Mouse (Mus musculus) embryonic facial prominence, embryonic 10.5 days (tissue): ENCODE measurements around the gene Olfr1472. TPM values are rescaled to one million over a fixed set of nuclear protein-coding genes. Genes with fewer than 3 reads are reported as not detected.
"Not testable (repeated sequence)": the region's sequence is repeated elsewhere in the genome, so short reads cannot be mapped to it uniquely, and the experiment has no call there.

ENCODE experiments used
- DNase-seq: peaks from one replicate; pipeline ENCODE4 v3.0.0-alpha.2; 2017; ENCODE audit warnings: low spot score
- H3K27ac ChIP-seq: fragments of 300-500 bp; sonication (generic); replicated peaks from 2 replicates; pipeline ENCODE4 v1.5.1; 2016; ENCODE audit warnings: mild to moderate bottlenecking
- H3K27me3 ChIP-seq: fragments of 300-500 bp; sonication (generic); replicated peaks from 2 replicates; pipeline ENCODE4 v1.6.1; 2016; ENCODE audit warnings: low read depth, mild to moderate bottlenecking; ENCODE audit not compliant: poor library complexity, severe bottlenecking
- H3K36me3 ChIP-seq: fragments of 300-500 bp; sonication (generic); replicated peaks from 2 replicates; pipeline ENCODE4 v1.6.1; 2016; ENCODE audit warnings: mild to moderate bottlenecking, moderate library complexity
- H3K4me1 ChIP-seq: fragments of 300-500 bp; sonication (generic); 2 replicates; pipeline ENCODE4 v1.6.1; 2016
- H3K4me3 ChIP-seq: fragments of 300-500 bp; sonication (generic); 2 replicates; pipeline ENCODE4 v1.5.1; 2016; ENCODE audit warnings: mild to moderate bottlenecking, moderate library complexity
- H3K9me3 ChIP-seq: fragments of 300-500 bp; sonication (generic); 2 replicates; pipeline ENCODE4 v1.6.1; 2016; ENCODE audit warnings: mild to moderate bottlenecking
- WGBS: fragments of 180-500 bp; shearing (Covaris S2); methylation state at CpG from one replicate; pipeline ENCODE4 v1.1.7; 2016; 5-methylcytosine and 5-hydroxymethylcytosine counted together
- polyA plus RNA-seq: library from polyadenylated mRNA; unstranded; fragments of >200 nt; fragmentation: Nextera tagmentation; extraction: Ambion mirVana; gene quantifications from 2 replicates; pipeline ENCODE4 v1.2.1, GENCODE M21; 2016

Olfr1472 gene
- not detected in 2 replicates for polyA plus RNA-seq

DNA sequence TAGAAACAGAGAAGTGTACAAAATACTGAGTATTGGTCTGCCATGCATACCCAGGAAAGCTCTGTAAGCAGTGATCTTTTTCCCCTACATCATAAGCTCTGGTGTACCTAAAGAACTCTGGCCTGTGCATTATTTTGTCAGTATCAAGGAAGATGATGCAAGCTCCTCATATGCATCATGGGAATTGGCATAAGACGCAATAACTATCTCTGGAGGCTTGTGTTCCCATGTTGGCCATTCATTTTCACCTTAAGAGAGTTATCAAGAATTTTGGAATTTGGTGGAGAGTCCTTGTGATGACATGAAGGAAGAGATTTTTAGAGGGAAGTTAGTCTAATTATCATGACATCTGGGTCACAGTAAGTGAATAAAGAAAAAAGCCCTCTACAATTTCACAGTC lies at the start of gene Olfr1472:
TSS of gene Olfr1472 (minus strand) at position 101 of the 400 bp plus-strand sequence.
- H3K4me1 ChIP-seq = no peaks in the 10 kb centered on the region
- no peaks in the 10 kb centered on the region for H3K36me3 ChIP-seq
- peaks cover 23% of the 10 kb centered on the region; the same call in 1 of the 2 replicates for H3K9me3 ChIP-seq
- H3K4me3 ChIP-seq = no peak within 1 kb of the TSS
- no peaks in the 10 kb centered on the region for H3K27me3 ChIP-seq
- H3K27ac ChIP-seq = no peak within 1 kb of the TSS
- WGBS = 92% methylated on average over 1 of the region's 1 CpGs
- DNase-seq = no peak

DNA sequence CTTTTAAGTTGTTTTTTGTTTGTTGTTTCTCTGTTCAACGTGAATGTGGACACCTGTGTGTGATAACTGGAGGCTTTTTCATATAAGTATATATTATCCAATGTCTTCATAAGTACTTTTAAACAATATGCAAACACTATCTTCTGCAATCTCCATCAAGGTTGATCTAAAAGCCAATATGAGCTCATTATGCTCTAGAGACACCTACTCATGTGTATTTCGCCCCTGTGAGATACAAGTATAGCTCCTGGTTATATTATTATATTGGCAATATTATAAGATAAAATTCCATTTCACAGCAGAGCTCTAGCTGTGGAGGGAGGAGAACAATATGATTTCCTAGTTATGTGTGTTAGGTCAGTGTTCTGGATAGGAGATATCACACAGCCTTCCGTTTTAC lies 44.4 kb upstream of the Olfr1472 start, which contains the start of gene Olfr1477:
TSS of gene Olfr1477 (plus strand) at position 301 of the 400 bp plus-strand sequence.
- Histone ChIP-seq H3K27me3 (no peaks in the 10 kb centered on the region), H3K4me3 (no peak within 1 kb of the TSS), H3K27ac (no peak within 1 kb of the TSS), H3K9me3 (peaks cover 21% of the 10 kb centered on the region), H3K4me1 (no peaks in the 10 kb centered on the region), H3K36me3 (no peaks in the 10 kb centered on the region)
- no peak for DNase-seq
- 78% methylated on average over 3 of the region's 3 CpGs for WGBS

DNA sequence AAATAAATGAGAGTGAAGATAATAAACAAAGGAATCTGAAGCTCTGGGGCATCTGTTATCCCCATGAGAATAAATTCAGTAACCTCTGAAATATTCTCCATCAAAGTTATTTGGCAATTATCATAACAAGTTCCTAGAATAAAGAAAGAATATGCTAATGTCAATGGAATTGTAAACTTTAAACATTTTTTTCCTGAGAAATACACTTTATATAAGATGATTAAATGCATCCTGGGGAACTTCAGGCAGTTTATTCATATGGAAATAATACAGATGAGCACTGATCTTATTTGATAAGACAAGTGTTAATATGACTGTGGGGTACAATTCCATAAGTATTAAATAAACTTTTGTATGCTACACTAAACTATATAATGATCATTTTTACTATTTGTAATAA lies 24.2 kb upstream of the Olfr1472 start, which contains the start of gene Olfr1475:
TSS of gene Olfr1475 (minus strand) at position 101 of the 400 bp plus-strand sequence.
- Histone ChIP-seq H3K4me1 (no peaks in the 10 kb centered on the region), H3K4me3 (no peak within 1 kb of the TSS), H3K36me3 (no peaks in the 10 kb centered on the region), H3K27ac (no peak within 1 kb of the TSS), H3K9me3 (no peaks in the 10 kb centered on the region), H3K27me3 (no peaks in the 10 kb centered on the region)
- no peak for DNase-seq

DNA sequence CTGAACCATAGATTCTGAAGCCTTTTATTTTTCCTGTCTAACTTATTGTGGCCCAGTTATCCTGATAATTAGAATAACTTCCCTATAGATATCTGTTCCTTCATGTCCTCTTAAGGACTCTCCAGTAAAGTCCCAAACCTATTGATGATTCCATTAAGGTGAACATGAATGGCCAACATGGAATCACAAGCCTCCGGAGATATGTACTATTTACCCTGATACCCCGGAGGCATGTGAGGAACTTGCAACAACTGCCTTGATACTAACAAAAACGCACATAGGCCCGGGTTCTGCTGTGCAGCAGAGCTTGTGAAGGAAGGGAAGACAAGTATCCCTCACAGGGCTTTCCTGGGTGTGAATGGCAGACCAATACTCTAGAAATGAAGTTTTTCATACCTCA lies 13.4 kb upstream of the Olfr1472 start, which contains the start of gene Olfr1474:
TSS of gene Olfr1474 (plus strand) at position 301 of the 400 bp plus-strand sequence.
- not testable (repeated sequence) for H3K4me1 ChIP-seq, H3K9me3 ChIP-seq, H3K36me3 ChIP-seq, H3K4me3 ChIP-seq, H3K27ac ChIP-seq, DNase-seq, H3K27me3 ChIP-seq
- WGBS = 80% methylated on average over 4 of the region's 4 CpGs

DNA sequence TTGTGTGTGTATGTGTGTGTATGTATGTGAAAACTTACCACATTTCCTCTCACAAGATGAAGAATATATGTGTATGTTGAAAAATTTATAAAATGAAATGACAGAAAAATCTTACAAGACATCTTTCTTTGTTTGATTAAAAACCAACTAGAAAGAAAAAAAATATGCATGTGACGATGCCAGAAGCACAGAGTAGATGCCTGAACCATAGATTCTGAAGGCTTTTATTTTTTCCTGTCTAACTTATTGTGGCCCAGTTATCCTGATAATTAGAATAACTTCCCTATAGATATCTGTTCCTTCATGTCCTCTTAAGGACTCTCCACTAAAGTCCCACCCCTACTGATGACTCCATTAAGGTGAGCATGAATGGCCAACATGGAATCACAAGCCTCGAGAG lies 12.8 kb downstream of the Olfr1472 start, which contains the start of gene Olfr1471:
TSS of gene Olfr1471 (plus strand) at position 301 of the 400 bp plus-strand sequence.
- H3K36me3 ChIP-seq, H3K27me3 ChIP-seq, H3K4me3 ChIP-seq, DNase-seq, H3K4me1 ChIP-seq, H3K27ac ChIP-seq: not testable (repeated sequence)
- WGBS = 78% methylated on average over 2 of the region's 2 CpGs
- H3K9me3 ChIP-seq = peaks cover 14% of the 10 kb centered on the region; the same call in 1 of the 2 replicates

DNA sequence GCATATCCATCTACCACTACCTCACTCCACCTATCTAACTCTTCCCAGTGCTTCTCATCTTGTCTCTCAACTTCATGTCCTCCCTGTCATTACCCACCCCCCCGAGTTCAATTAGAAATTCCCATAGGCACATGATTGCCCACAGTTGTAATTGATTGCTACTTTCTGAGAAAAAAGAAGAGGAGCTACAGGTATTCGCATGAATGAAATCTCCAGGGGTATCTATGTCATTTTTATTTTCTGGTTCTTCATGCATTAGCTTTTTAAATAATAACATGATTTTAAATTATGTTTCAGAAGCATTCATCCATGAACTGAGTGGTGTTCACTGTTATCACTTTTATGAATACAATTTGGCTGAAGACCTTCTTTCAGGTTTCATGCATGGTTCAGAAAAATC lies 48.3 kb downstream of the Olfr1472 start, which contains the start of gene Olfr1469:
TSS of gene Olfr1469 (plus strand) at position 301 of the 400 bp plus-strand sequence.
- 76% methylated on average over 2 of the region's 2 CpGs for WGBS
- no peak within 1 kb of the TSS for H3K27ac ChIP-seq

More for the DNA sequence above, 48.3 kb downstream of the Olfr1472 start, which contains the start of gene Olfr1469:
- no peaks in the 10 kb centered on the region for H3K36me3 ChIP-seq
- H3K4me3 ChIP-seq = no peak within 1 kb of the TSS
- peaks cover 27% of the 10 kb centered on the region for H3K9me3 ChIP-seq
- no peak for DNase-seq
- no peaks in the 10 kb centered on the region for H3K27me3 ChIP-seq
- H3K4me1 ChIP-seq = no peaks in the 10 kb centered on the region

Other genes starting within 250 kb of the Olfr1472 start
- gene Olfr1463, start 224.8 kb downstream of the Olfr1472 start, polyA plus RNA-seq = not detected in 2 replicates
- gene Olfr1465, start 140.5 kb downstream of the Olfr1472 start, polyA plus RNA-seq = not detected in 2 replicates
- gene Olfr1466, start 117.2 kb downstream of the Olfr1472 start, polyA plus RNA-seq = not detected in 2 replicates
- gene Olfr1467, start 93.8 kb downstream of the Olfr1472 start, polyA plus RNA-seq = not detected in 2 replicates
- gene Olfr1469, start 48.2 kb downstream of the Olfr1472 start, polyA plus RNA-seq = not detected in 2 replicates
- gene Olfr1471, start 12.7 kb downstream of the Olfr1472 start, polyA plus RNA-seq = not detected in 2 replicates
- not detected in 2 replicates for gene Olfr1474, start 13.5 kb upstream of the Olfr1472 start, polyA plus RNA-seq
- gene Olfr1475, start 24.1 kb upstream of the Olfr1472 start, polyA plus RNA-seq = not detected in 2 replicates
- gene Olfr1477, start 44.5 kb upstream of the Olfr1472 start, polyA plus RNA-seq = not detected in 2 replicates
- not detected in 2 replicates for gene Olfr1480, start 71.8 kb upstream of the Olfr1472 start, polyA plus RNA-seq
- not detected in 2 replicates for gene Olfr1484, start 127.4 kb upstream of the Olfr1472 start, polyA plus RNA-seq
- gene Olfr1487, start 161.3 kb upstream of the Olfr1472 start, polyA plus RNA-seq = not detected in 2 replicates
- not detected in 2 replicates for gene Olfr1489, start 175.5 kb upstream of the Olfr1472 start, polyA plus RNA-seq
- not detected in 2 replicates for gene Olfr1490, start 195.0 kb upstream of the Olfr1472 start, polyA plus RNA-seq
- not detected in 2 replicates for gene Olfr1491, start 241.2 kb upstream of the Olfr1472 start, polyA plus RNA-seq